Mouse (Mus musculus): ENCODE measurements at regions not wholly inside any gene's neighbourhood (a gene's known extent, or its start where the extent isn't known, plus 50 kb on each side); places are given as distances from the start of the nearest gene placed in this dataset.

GRCm38 (mm10) chr10:37811789-37812188, 673.1 kb upstream of the Marcks start:
- Histone ChIP-seq H3K27ac (ENCODE audit: insufficient read depth, low read depth) (no peak overlapping the region), H3K79me2 (replicated peaks; ENCODE audit: control insufficient read depth, extremely low read depth, insufficient read depth, poor library complexity, severe bottlenecking) (no peaks in the 10 kb centered on the region), H3K9me3 (replicated peaks; ENCODE audit: low read length) (no peaks in the 10 kb centered on the region), H3K27me3 (replicated peaks) (no peaks in the 10 kb centered on the region), H3K4me2 (ENCODE audit: insufficient read depth, low read depth, poor library complexity, severe bottlenecking) (no peak overlapping the region; the same call in 1 of the 2 replicates), H3K36me3 (replicated peaks in 1 of 2; ENCODE audit: control insufficient read depth in 1 of 2, insufficient read depth in 1 of 2, low read length in 1 of 2) (no peaks in the 10 kb centered on the region), H3K9ac (ENCODE audit: insufficient read depth, low read depth) (no peak overlapping the region), H3K4me3 (replicated peaks in 1 of 3; ENCODE audit: low read depth in 2 of 3, low read length in 2 of 3, poor library complexity in 1 of 3) (no peak overlapping the region), H3K4me1 (ENCODE audit: control insufficient read depth in 1 of 2, insufficient read depth in 2 of 2) (peaks cover 3 to 18% of the 10 kb centered on the region in 2 experiments)
- TF ChIP-seq IRF4 (IDR thresholded peaks at IDR 0.05; ENCODE audit: low read depth, low read length) (peak; percentile 69; the same call in 1 of the 2 replicates), MAFK (IDR thresholded peaks at IDR 0.05; ENCODE audit: insufficient replicate concordance, low read length) (no peak), BHLHE40 (IDR thresholded peaks at IDR 0.05; ENCODE audit: low read depth, low read length) (peak; percentile 66), TBP (conservative IDR thresholded peaks at IDR 0.05; ENCODE audit: low read depth, low read length) (no peak), JUND (conservative IDR thresholded peaks at IDR 0.05; ENCODE audit: low read depth, low read length) (no peak), CHD2 (IDR thresholded peaks at IDR 0.05; ENCODE audit: low read length) (no peak), NELFE (IDR thresholded peaks at IDR 0.05; ENCODE audit: low read depth, low read length) (no peak), MYC (IDR thresholded peaks at IDR 0.05; ENCODE audit: low read depth, low read length) (0 out of 2 replicates have a peak, but pooled peaks have one; percentile 32), HCFC1 (IDR thresholded peaks at IDR 0.05; ENCODE audit: low read depth, low read length) (no peak), ETS1 (conservative IDR thresholded peaks at IDR 0.05; ENCODE audit: low read depth, low read length) (peak; percentile 66; the same call in 1 of the 2 replicates), PAX5 (IDR thresholded peaks at IDR 0.05; ENCODE audit: low read length) (no peak), SMC3 (IDR thresholded peaks at IDR 0.05; ENCODE audit: low read depth, low read length) (no peak), ELF1 (IDR thresholded peaks at IDR 0.05; ENCODE audit: low read depth, low read length) (peak; percentile 33; the same call in 1 of the 2 replicates), USF2 (conservative IDR thresholded peaks at IDR 0.05; ENCODE audit: low read depth, low read length) (no peak), CTCF (conservative IDR thresholded peaks at IDR 0.05 in 1 of 2, IDR thresholded peaks at IDR 0.05 in 1 of 2; ENCODE audit: low read depth in 2 of 2, low read length in 2 of 2) (no peak), UBTF (IDR thresholded peaks at IDR 0.05; ENCODE audit: low read depth, low read length) (no peak), ZC3H11A (IDR thresholded peaks at IDR 0.05; ENCODE audit: low read depth, low read length) (no peak), CHD1 (IDR thresholded peaks at IDR 0.05; ENCODE audit: low read depth, low read length) (no peak), MAZ (IDR thresholded peaks at IDR 0.05; ENCODE audit: low read depth, low read length) (no peak), JUN (IDR thresholded peaks at IDR 0.05; ENCODE audit: insufficient read depth, low read depth, low read length) (no peak), POLR2A (IDR thresholded peaks at IDR 0.05; ENCODE audit: low read depth, low read length) (no peak), ZKSCAN1 (IDR thresholded peaks at IDR 0.05; ENCODE audit: borderline replicate concordance, low read depth, low read length) (no peak), NRF1 (IDR thresholded peaks at IDR 0.05; ENCODE audit: low read depth, low read length) (no peak), MAX (IDR thresholded peaks at IDR 0.05; ENCODE audit: low read length) (peak; percentile 55; the same call in 1 of the 2 replicates), RCOR1 (conservative IDR thresholded peaks at IDR 0.05; ENCODE audit: low read depth, low read length) (0 out of 2 replicates have a peak, but pooled peaks have one; percentile 34), ZNF384 (IDR thresholded peaks at IDR 0.05; ENCODE audit: low read depth, low read length) (no peak), MXI1 (IDR thresholded peaks at IDR 0.05; ENCODE audit: low read depth, low read length) (no peak), TCF12 (IDR thresholded peaks at IDR 0.05; ENCODE audit: low read depth, low read length) (no peak), EP300 (IDR thresholded peaks at IDR 0.05; ENCODE audit: low read length) (peak; percentile 85), MEF2A (IDR thresholded peaks at IDR 0.05; ENCODE audit: borderline replicate concordance, low read depth, low read length) (peak; percentile 79), KAT2A (IDR thresholded peaks at IDR 0.05; ENCODE audit: insufficient replicate concordance, low read length) (no peak), SIN3A (IDR thresholded peaks at IDR 0.05; ENCODE audit: low read length) (0 out of 2 replicates have a peak, but pooled peaks have one; percentile 39), GABPA (IDR thresholded peaks at IDR 0.05; ENCODE audit: insufficient replicate concordance, low read depth, low read length) (no peak)
- dilution Hi-C loops (cut with MboI; ENCODE audit: extremely low pct_ligation_motif_present, extremely low pct_unique_long_range_greater_than_20kb, low sequenced_read_pairs): no loop called here
- DNase-seq (ENCODE audit: extremely low read depth): peak; percentile 41
- in situ Hi-C loops (cut with MboI; ENCODE audit: low pct_ligation_motif_present, low pct_unique_long_range_greater_than_20kb, low sequenced_read_pairs): no loop called here

Data from CH12.LX (cell line).